Mouse (Mus musculus): ENCODE data around the gene Sod2.
"Not testable (repeated sequence)": the region's sequence is repeated elsewhere in the genome, so short reads cannot be mapped to it uniquely, and the experiment has no call there.

Gene Sod2

GRCm38 (mm10) chr17:13006546-13006945 is at the start of gene Sod2:
TSS of gene Sod2 (plus strand) at chr17:13006846.
- DNase-seq (ENCODE audit: low spot score in 2 of 2), result not testable (repeated sequence)

DNA sequence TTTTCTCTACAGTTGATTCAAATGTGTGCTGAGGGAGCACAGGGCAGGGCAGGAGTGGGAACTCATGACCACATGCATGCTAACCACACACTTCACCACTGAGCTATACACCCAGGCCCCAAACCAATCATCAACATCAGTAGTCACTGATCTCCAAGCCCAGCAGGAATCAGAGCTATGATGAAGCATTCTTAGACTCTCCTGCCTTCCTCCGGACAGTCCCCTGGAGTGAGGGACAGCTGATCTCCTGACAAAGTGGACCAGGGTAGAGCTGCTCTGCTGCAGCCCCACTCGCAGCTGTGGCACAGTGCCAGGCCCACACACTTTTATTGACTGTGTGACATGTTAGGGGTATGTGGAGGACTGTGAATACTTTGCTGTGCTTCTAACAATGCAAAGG is 47.3 kb upstream of the Sod2 start:
- DNase-seq (ENCODE audit: low spot score in 2 of 2), result not testable (repeated sequence)

- DNase-seq (ENCODE audit: low spot score in 2 of 2), result peak; percentile 88 to 95
Measured at GRCm38 (mm10) chr17:12960331-12960873, 46.2 kb upstream of the Sod2 start, which contains the start of gene Acat2. TSS of gene Acat2 (minus strand) at chr17:12960747.

DNA sequence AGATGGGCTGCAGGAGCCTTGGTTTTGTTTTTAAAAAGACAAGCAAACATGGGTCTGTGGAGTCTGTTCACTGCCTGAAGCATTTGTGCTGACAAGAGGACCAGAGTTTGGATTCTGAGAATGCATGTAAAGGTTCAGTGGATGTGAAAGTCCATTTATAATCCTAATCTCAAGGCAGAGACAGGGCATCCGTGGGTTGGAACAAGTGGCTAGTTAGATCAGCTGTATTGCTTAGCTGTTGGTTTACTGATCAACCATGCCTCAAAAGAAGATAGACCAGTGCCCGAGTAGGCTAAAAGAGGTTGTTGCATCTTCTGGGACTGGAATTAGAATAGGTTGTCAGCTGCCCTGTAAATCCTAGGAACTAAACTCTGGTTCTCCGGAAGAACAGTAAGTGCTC is 43.2 kb upstream of the Sod2 start:
- DNase-seq (ENCODE audit: low spot score in 2 of 2), result no peak

- DNase-seq (ENCODE audit: low spot score in 2 of 2), result no peak
Measured at GRCm38 (mm10) chr17:12967173-12967572, 39.5 kb upstream of the Sod2 start.

DNA sequence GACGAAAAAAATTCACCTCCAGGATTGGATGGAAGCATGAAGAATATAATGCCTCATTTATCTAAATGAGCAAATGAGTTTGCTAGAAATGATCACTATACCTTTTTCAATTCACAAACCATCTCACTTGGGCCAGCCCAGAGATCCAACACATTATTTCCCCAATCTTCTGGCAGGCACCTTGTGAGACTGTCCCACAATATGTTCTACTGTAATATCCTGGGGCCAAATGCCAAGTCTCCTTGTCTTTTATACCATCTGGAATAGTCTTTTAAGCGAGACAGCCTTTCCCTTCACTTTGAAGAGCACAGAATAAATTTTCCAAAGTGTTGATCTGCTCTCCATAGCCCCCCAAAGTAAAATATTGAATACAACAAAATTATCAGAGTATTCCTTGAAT is 32.8 kb upstream of the Sod2 start:
- DNase-seq (ENCODE audit: low spot score in 2 of 2), result no peak

DNA sequence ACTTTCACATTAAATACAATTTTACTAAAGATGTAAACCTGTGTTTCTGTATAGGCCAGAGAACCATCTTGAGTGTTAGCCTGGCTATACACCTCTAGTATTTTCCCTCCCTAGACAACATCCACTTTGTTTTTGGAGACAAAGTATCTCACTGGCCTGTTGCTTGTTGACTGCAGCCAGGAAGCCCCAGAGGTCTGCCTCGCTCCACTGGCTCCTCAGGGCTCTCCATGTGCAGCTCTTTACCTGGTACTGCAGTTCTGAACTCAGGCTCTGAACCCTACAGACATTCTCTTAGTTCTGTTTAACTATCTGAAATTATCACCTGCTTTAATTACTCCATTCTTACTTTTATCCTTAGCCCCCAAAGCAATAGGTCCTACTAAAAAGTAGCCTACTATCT is 28.1 kb upstream of the Sod2 start:
- DNase-seq (ENCODE audit: low spot score in 2 of 2), result no peak

- DNase-seq (ENCODE audit: low spot score in 2 of 2), result no peak
Measured at GRCm38 (mm10) chr17:12983988-12984387, 22.7 kb upstream of the Sod2 start.

DNA sequence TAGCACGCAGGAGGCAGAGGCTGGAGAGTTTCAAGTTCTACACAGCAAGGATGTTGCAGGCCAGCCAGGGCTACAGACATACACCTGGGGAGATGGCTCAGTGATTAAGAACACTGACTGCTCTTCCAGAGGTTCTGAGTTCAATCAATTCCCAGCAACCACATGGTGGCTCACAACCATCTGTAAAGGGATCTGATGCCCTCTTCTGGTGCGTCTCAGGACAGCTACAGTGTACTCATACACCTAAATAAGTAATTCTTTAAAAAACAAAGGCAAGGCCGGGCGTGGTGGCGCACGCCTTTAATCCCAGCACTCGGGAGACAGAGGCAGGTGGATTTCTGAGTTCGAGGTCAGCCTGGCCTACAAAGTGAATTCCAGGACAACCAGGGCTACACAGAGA is 18.6 kb upstream of the Sod2 start:
- not testable (repeated sequence) for DNase-seq (ENCODE audit: low spot score in 2 of 2)

DNA sequence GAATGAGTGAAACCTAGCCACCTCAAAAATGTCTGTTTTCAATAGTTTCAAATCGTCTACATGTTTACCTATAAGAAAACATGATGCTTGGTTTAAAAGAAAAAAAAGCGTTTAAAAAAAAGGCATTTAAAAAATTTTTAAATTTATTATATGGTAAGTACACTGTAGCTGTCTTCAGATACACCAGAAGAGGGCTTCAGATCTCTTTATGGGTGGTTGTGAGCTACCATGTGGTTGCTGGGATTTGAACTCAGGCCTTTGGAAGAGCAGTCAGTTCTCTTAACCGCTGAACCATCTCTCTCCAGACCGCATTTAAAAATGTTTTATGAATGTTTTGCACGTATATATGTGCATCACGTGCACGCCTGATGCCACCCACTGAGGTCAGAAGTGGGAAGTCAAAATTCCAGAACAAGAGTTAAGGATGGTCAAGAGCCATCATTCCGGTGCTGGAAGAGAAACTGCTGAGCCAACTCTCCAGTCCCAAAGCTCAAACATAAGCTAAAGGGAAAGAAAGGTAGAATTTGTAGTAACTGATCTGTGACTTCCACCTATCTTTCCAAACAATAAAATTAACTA is 16.0 kb upstream of the Sod2 start:
- no peak for DNase-seq (ENCODE audit: low spot score in 2 of 2)

DNA sequence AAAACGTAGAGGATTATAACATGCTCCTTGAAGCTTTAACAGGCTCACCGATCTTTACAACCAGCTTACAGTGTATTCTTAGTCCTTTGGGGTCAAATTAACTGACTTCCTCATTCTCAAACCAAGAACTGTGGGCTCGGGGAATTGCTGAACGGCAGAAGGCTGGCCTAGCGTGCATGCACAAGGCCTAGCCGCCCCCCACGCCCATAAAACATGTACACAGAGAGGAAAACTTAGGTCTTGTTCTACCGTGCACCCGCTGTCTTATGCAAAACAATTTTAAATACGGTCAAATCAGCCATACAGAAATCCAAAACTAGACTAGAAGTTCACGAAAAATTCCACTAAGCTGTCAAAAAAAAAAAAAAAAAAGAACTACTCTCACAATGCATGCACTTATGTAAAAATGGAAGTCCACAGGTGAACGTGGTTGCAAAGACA is 15.4 kb upstream of the Sod2 start:
- DNase-seq (ENCODE audit: low spot score in 2 of 2), result peak in 1 of 2 experiments; percentile 24

DNA sequence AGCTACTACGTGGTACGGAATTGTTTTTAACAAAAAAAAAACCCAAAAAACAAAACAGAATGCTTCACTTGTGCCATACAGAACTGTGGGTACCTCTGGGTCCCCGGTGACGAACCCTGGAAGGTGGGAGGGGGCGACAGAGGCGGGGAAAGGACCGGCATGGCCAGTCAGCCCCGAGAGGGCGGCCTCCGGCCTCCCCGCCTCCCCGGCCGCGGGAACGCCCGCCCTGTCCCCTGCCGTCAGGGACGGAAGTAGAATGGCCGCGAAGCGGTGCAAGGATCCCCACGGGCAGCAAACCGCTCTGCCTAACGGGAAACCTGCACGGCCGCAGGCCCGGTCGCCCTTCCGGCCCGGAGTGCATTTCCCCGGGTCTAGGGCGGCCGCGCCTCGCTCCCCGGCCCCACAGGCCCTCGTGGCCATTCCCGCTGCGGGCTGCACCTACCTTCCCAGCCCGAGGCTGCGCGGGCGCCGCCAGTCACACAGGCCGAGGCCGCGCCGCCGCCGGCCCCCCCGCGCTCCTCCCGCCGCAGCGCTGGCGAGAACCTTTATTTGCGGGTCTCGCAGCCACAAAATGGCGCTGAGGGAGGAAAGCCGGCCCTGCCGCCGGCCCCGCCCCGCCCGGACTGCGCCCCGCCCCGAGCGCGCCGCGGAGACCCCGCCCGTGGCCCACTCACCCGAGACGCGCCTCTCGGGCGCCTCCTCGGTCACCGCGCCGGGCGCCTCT is 14.8 kb upstream of the Sod2 start:
- peak; percentile 66 to 76 for DNase-seq (ENCODE audit: low spot score in 2 of 2)

- DNase-seq (ENCODE audit: low spot score in 2 of 2), result peak; percentile 81 to 94
Measured at GRCm38 (mm10) chr17:12992470-12992991, 14.1 kb upstream of the Sod2 start.

DNA sequence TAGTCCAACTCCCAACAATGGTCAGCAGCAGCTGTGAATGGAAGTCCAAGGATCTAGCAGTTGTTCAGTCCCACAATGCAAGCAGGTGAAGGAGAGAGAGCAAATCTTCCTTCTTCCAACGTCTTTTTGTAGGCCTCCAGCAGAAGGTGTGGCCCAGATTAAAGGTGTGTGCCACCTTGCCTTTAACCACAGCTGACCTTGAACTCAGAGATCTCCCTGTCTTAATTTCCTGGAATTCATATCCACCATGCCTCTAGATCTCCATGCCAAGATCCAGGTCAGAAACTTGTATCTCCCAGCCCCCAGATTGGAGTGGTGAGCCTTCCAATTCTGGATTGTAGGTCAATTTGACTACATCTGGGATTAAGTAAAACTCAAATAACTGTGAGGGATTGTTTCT is 12.6 kb upstream of the Sod2 start, which contains the start of gene Wtap:
Gene Wtap (minus strand): TSS at position 101 of the 400 bp plus-strand sequence.
- DNase-seq (ENCODE audit: low spot score in 2 of 2), result no peak

DNA sequence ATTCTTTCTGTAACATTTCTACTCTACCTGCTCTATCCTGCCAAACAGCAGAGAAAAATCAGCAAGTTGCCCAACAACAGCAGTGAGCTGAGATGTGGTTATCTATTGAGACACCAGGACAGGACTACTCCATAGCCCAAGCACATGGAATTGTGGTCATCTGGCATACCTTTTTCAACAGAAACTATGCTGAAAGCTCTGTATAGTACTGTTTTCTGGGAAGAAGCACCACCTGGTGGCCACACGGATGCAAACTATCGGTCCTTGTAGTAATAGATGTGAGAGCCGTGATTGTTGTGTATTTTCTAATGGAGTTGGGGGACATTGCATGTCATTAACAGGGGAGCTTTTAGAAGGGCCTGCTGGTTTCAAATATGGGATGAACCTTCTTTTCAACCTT is 10.3 kb upstream of the Sod2 start:
- DNase-seq (ENCODE audit: low spot score in 2 of 2), result peak in 1 of 2 experiments; percentile 70

- DNase-seq (ENCODE audit: low spot score in 2 of 2), result no peak
Measured at GRCm38 (mm10) chr17:12997890-12998289, 8.8 kb upstream of the Sod2 start.

- DNase-seq (ENCODE audit: low spot score in 2 of 2), result no peak
Measured at GRCm38 (mm10) chr17:12999069-12999468, 7.6 kb upstream of the Sod2 start.

DNA sequence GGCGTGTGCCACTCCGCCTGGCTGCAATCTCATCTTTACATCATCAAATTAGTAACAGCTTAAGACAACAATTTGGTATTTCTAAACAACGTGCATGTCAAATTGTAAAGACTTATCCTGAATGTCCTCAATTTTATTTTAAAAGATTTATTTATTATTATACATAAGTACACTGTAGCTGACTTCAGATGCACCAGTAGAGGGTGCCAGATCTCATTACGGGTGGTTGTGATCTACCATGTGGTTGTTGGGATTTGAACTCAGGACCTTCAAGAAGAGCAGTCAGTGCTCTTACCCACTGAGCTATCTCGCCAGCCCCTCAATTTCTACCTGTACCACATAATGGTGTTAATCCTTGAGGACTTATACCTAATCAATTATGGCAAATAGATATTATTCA is 4.4 kb upstream of the Sod2 start:
- DNase-seq (ENCODE audit: low spot score in 2 of 2), result not testable (repeated sequence)

GRCm38 (mm10) chr17:13004436-13004835 is 2.2 kb upstream of the Sod2 start:
- not testable (repeated sequence) for DNase-seq (ENCODE audit: low spot score in 2 of 2)

DNA sequence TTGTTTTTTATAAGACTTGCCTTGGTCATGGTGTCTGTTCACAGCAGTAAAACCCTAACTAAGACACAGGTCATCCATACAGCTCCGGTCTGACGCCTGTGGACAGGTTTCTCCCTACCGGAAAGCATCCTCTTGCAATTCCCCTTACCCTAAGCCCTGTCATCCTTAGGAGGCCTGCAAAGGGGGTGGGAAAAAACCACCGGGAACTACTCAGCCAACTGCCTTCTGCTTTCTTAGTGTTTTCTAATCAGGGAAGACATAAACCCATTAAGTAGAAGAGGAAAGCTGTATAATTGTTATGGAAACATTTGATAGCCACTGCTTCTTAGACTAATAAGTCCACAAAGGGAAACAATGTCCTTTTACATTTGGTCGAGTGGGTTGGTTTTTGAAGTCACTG is 338 bp downstream of the Sod2 start:
- DNase-seq (ENCODE audit: low spot score in 2 of 2), result no peak

DNA sequence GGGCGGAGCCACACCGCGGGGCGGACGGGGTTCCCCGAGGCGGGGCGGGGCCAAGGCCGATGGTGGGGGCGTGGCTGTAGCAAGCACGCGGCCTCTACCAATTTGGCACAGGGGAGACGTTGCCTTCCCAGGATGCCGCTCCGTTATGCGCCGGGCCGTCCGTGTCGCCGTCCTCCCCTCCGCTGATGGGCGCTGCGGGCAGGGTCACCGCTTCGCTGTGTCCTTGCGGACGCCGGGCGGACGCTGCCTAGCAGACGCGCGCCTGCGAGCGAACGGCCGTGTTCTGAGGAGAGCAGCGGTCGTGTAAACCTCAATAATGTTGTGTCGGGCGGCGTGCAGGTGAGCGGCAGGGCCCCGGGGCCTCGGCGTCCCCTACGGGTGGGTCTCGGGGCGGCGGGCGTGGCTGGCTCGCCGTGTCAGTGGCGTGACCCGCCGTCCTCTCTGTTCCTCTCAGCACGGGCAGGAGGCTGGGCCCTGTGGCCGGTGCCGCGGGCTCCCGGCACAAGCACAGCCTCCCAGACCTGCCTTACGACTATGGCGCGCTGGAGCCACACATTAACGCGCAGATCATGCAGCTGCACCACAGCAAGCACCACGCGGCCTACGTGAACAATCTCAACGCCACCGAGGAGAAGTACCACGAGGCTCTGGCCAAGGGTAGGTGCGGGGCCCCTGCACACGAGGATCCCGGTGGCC is 1.2 kb downstream of the Sod2 start:
- peak; percentile 92 to 97 for DNase-seq (ENCODE audit: low spot score in 2 of 2)

- peak in 1 of 2 experiments; percentile 24 for DNase-seq (ENCODE audit: low spot score in 2 of 2)
Measured at GRCm38 (mm10) chr17:13008528-13008927, 1.9 kb downstream of the Sod2 start.
